ENCODE assay signal across 14 mouse cellular contexts in the genomic region with DNA sequence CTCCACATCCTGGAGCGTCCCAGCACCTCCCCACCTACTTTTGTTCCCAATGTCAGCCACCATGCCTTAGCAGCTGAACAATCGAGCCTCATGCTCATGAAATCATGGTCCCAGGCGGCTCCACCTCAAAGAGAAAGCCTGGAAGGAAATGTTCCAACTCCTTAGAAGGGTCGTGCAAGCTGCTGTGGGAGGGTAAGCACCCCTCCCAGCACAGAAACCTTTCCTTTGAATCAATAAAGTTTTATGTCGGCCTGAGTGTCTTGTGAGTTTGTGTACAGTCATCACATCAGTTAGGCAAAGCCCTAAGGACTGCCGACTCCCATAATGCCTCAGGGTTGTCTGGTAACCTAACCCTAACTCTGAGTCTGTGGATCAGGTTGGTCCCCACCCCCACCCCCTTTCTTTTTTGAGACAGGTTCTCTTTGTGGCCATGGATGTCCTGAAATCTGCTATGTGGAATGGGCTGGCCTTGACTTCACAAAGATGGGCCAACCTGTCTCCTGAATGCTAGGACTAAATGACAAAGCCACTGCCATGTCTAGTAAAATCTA. TPM values are rescaled to one million over a fixed set of nuclear protein-coding genes. Genes with fewer than 3 reads are reported as not detected.
DNase-seq lines count a peak whose midpoint lies in the region; ATAC-seq lines count a peak whose summit lies in the region.
"Had no signal": no experiment of that assay in that cellular context is flagged by ENCODE, and none has a peak within 500 bp of the region (broad histone marks: within the 10 kb centered on the region; RNA-seq: fewer than 3 reads in every experiment).

No protein-coding gene starts in this region.

- H3K4me3 ChIP-seq in heart, embryonic 13.5 days, result no peak overlapping the region
- peak overlapping the region; percentile 20; the same call in 1 of the 2 replicates for H3K4me3 ChIP-seq in limb, embryonic 11.5 days (ENCODE audit: low read depth, low read length)

- 0 out of 2 replicates have a peak overlapping the region, but pooled peaks have one; percentile 75 for H3K9ac ChIP-seq in heart, embryonic 13.5 days
- no peak overlapping the region for H3K9ac ChIP-seq in limb, embryonic 11.5 days (ENCODE audit: low read length)
- H3K9ac ChIP-seq: lung, embryonic 15.5 days; midbrain, embryonic 12.5 days had no signal

- no peaks in the 10 kb centered on the region for H3K9me3 ChIP-seq in heart, embryonic 13.5 days
- no peaks in the 10 kb centered on the region for H3K9me3 ChIP-seq in limb, embryonic 11.5 days (ENCODE audit: control insufficient read depth, low read length)
- H3K9me3 ChIP-seq: lung, embryonic 15.5 days; midbrain, embryonic 12.5 days had no signal

- 66% methylated on average over 6 of the region's 6 CpGs for WGBS in heart, embryonic 13.5 days
- 66% methylated on average over 6 of the region's 6 CpGs for WGBS in limb, embryonic 11.5 days

- H3K4me1 ChIP-seq in heart, embryonic 13.5 days, result peaks cover 49% of the 10 kb centered on the region
- peaks cover 17% of the 10 kb centered on the region for H3K4me1 ChIP-seq in limb, embryonic 11.5 days (ENCODE audit: control insufficient read depth, insufficient read depth, low read length)

- H3K27ac ChIP-seq in heart, embryonic 13.5 days (replicated peaks), result no peak overlapping the region
- no peak overlapping the region for H3K27ac ChIP-seq in limb, embryonic 11.5 days (replicated peaks; ENCODE audit: low read depth, low read length)
- H3K27ac ChIP-seq: midbrain, embryonic 12.5 days had no signal

- intact Hi-C loops in heart, postnatal 25 days (cut with DNase I), result loop anchor here (2.0 kb wide), 1 partner anchor 26 kb away; the partner anchor contains the start of gene Mrpl4

- peak overlapping the region; percentile 98 for H3K4me2 ChIP-seq in heart, embryonic 13.5 days
- no peak overlapping the region for H3K4me2 ChIP-seq in limb, embryonic 11.5 days (ENCODE audit: low read depth, severe bottlenecking)

- no peaks in the 10 kb centered on the region for H3K36me3 ChIP-seq in heart, embryonic 13.5 days
- no peaks in the 10 kb centered on the region for H3K36me3 ChIP-seq in limb, embryonic 11.5 days (ENCODE audit: control insufficient read depth, insufficient read depth, low read length)
- H3K36me3 ChIP-seq: lung, embryonic 15.5 days; midbrain, embryonic 12.5 days had no signal

- no peak for DNase-seq in heart, postnatal 25 days (ENCODE audit: low spot score)
- peak; percentile 43 to 57 for DNase-seq in spleen, postnatal 10 days (ENCODE audit: low spot score in 2 of 2)
- no peak for DNase-seq in spleen, adult 12 weeks (ENCODE audit: low spot score)
- DNase-seq in limb, embryonic 11.5 days (ENCODE audit: low spot score), result no peak
- DNase-seq in embryo, embryonic 11 days, result no peak
- DNase-seq in MN1 (ENCODE audit: low spot score), result no peak
- DNase-seq in retina, embryonic 14.5 days (ENCODE audit: low spot score), result no peak

- ATAC-seq in heart, embryonic 13.5 days (ENCODE audit: extremely low read depth, insufficient number of reproducible peaks, low FRiP score, low TSS enrichment), result no peak
- no peak for ATAC-seq in limb, embryonic 11.5 days (ENCODE audit: insufficient number of reproducible peaks, low FRiP score, low TSS enrichment, low read depth)
- ATAC-seq: hindbrain, embryonic 16.5 days; Patski had no signal

- peaks cover 71% of the 10 kb centered on the region for H3K27me3 ChIP-seq in heart, embryonic 13.5 days (replicated peaks)
- H3K27me3 ChIP-seq in limb, embryonic 11.5 days (ENCODE audit: control insufficient read depth, insufficient read depth, low read length), result peaks cover 47% of the 10 kb centered on the region
- H3K27me3 ChIP-seq: Patski had no signal

RNA-seq across cellular contexts. Expression of gene Icam4, which starts 0.5 kb away (rescaled TPM):
- 3.1 and 8.3 TPM in 2 replicates for polyA plus RNA-seq in heart, embryonic 13.5 days (2015; fragmentation: Nextera tagmentation; extraction: Ambion mirVana)
- total RNA-seq in heart, postnatal 25 days (2021), result under 1 TPM; 0.26 to 0.64 TPM
- polyA plus RNA-seq in limb, embryonic 11.5 days (2014; fragmentation: Nextera tagmentation; extraction: Ambion mirVana), result 3.6 and 5.3 TPM in 2 replicates

RNA-seq across cellular contexts. Expression of gene Icam5, which starts 3.2 kb away (rescaled TPM):
- polyA plus RNA-seq in heart, embryonic 13.5 days (2015; fragmentation: Nextera tagmentation; extraction: Ambion mirVana), result 0.04 and 0.05 TPM in 2 replicates
- total RNA-seq in heart, postnatal 25 days (2021), result not detected
- polyA plus RNA-seq in limb, embryonic 11.5 days (2014; fragmentation: Nextera tagmentation; extraction: Ambion mirVana), result not detected in 2 replicates
- total RNA-seq: granulocyte monocyte progenitor cell, adult 5-6 weeks had no signal
- polyA plus RNA-seq: midbrain, embryonic 12.5 days had no signal

RNA-seq across cellular contexts. Expression of gene Icam1, which starts 12.8 kb away (rescaled TPM):
- 11.6 and 11.9 TPM in 2 replicates for polyA plus RNA-seq in heart, embryonic 13.5 days (2015; fragmentation: Nextera tagmentation; extraction: Ambion mirVana)
- total RNA-seq in heart, postnatal 25 days (2021), result 1 to 10 TPM; 7.7 to 9.6 TPM
- 5.5 and 8.3 TPM in 2 replicates for polyA plus RNA-seq in limb, embryonic 11.5 days (2014; fragmentation: Nextera tagmentation; extraction: Ambion mirVana)

RNA-seq across cellular contexts. Expression of gene Mrpl4, which starts 26.1 kb away (rescaled TPM):
- polyA plus RNA-seq in heart, embryonic 13.5 days (2015; fragmentation: Nextera tagmentation; extraction: Ambion mirVana), result 124 and 139 TPM in 2 replicates
- 100 to 1,000 TPM; 143 to 144 TPM for total RNA-seq in heart, postnatal 25 days (2021)
- polyA plus RNA-seq in limb, embryonic 11.5 days (2014; fragmentation: Nextera tagmentation; extraction: Ambion mirVana), result 163 and 169 TPM in 2 replicates

RNA-seq across cellular contexts. Expression of gene Zglp1, which starts 38.3 kb away (rescaled TPM):
- polyA plus RNA-seq in heart, embryonic 13.5 days (2015; fragmentation: Nextera tagmentation; extraction: Ambion mirVana), result 0.51 and 0.87 TPM in 2 replicates
- not detected for total RNA-seq in heart, postnatal 25 days (2021)
- 1.4 and 2.4 TPM in 2 replicates for polyA plus RNA-seq in limb, embryonic 11.5 days (2014; fragmentation: Nextera tagmentation; extraction: Ambion mirVana)
- total RNA-seq: granulocyte monocyte progenitor cell, adult 5-6 weeks had no signal
- polyA plus RNA-seq: kidney, adult 2 months had no signal

Comparison
In these comparisons a context has a peak if more than half of its experiments do, and no peak if none do; other contexts are left out.
1. DNase-seq: peak in spleen, postnatal 10 days (2 of 2); none in heart, postnatal 25 days (single experiment), spleen, adult 12 weeks (single experiment), limb, embryonic 11.5 days (single experiment), embryo, embryonic 11 days (single experiment), MN1 (single experiment) and retina, embryonic 14.5 days (single experiment).